Mouse (Mus musculus) heart, embryonic 12.5 days (tissue): ENCODE measurements around the gene Nme8. TPM values are rescaled to one million over a fixed set of nuclear protein-coding genes. Genes with fewer than 3 reads are reported as not detected.
A peak's percentile ranks its signal among the peaks of the same experiment; 100 is the strongest.

ENCODE experiments used
- ATAC-seq: fragments of 200-750 bp; cut with Nextera tagmentation; 2 replicates; pipeline ENCODE4 v1.8.0; 2017; ENCODE audit warnings: moderate TSS enrichment, moderate library complexity; ENCODE audit not compliant: insufficient number of reproducible peaks, low FRiP score
- H3K27ac ChIP-seq: fragments of 300-500 bp; sonication (generic); 2 replicates; pipeline ENCODE4 v1.5.1; 2016; ENCODE audit warnings: mild to moderate bottlenecking, moderate library complexity; ENCODE audit not compliant: poor library complexity, severe bottlenecking
- H3K27me3 ChIP-seq: fragments of 300-500 bp; sonication (generic); replicated peaks from 2 replicates; pipeline ENCODE4 v1.6.1; 2016; ENCODE audit warnings: mild to moderate bottlenecking, moderate library complexity
- H3K36me3 ChIP-seq: fragments of 300-500 bp; sonication (generic); 2 replicates; pipeline ENCODE4 v1.6.1; 2016; ENCODE audit warnings: mild to moderate bottlenecking, moderate library complexity
- H3K4me1 ChIP-seq: fragments of 300-500 bp; sonication (generic); replicated peaks from 2 replicates; pipeline ENCODE4 v1.6.1; 2016; ENCODE audit warnings: mild to moderate bottlenecking
- H3K4me2 ChIP-seq: fragments of 300-500 bp; sonication (generic); 2 replicates; pipeline ENCODE4 v1.6.1; 2016; ENCODE audit warnings: mild to moderate bottlenecking, moderate library complexity
- H3K4me3 ChIP-seq: fragments of 300-500 bp; sonication (generic); 2 replicates; pipeline ENCODE4 v1.5.1; 2016; ENCODE audit warnings: mild to moderate bottlenecking
- H3K9ac ChIP-seq: fragments of 300-500 bp; sonication (generic); 2 replicates; pipeline ENCODE4 v1.6.1; 2016; ENCODE audit warnings: mild to moderate bottlenecking, moderate library complexity
- H3K9me3 ChIP-seq: fragments of 300-500 bp; sonication (generic); replicated peaks from 2 replicates; pipeline ENCODE4 v1.6.1; 2016; ENCODE audit warnings: mild to moderate bottlenecking, moderate library complexity
- WGBS: fragments of 180-500 bp; shearing (Covaris S2); methylation state at CpG from one replicate; pipeline ENCODE4 v1.1.7; 2016; 5-methylcytosine and 5-hydroxymethylcytosine counted together
- polyA plus RNA-seq: library from polyadenylated mRNA; unstranded; fragments of >200 nt; fragmentation: Nextera tagmentation; extraction: Ambion mirVana; gene quantifications from 2 replicates; pipeline ENCODE4 v1.2.1, GENCODE M21; 2016

Gene Nme8
- polyA plus RNA-seq, 1 experiment from 2014 or later = not detected

DNA sequence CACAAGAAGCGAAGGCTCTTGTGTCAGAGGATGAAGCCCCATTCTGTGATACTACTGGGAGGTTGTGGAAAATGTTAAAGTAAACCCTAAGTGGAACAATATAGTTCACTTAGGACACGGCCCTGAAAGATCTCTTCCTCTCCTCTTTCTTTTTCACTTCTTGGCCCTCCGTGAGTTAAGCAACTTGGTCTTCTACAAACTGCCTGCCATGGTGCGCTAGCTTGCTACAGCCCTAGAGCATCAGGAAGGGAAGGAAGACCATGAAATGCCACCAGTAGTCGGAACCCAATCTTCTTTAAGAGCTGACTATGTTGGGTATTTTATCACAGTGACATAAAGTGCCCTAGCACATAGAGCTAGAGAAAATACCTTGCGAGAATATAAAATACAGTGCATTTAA, 7.2 kb downstream of the Nme8 start:
- Histone ChIP-seq H3K4me2 (no peak overlapping the region), H3K9ac (no peak overlapping the region), H3K4me1 (no peaks in the 10 kb centered on the region), H3K27ac (no peak overlapping the region), H3K9me3 (no peaks in the 10 kb centered on the region), H3K36me3 (no peaks in the 10 kb centered on the region), H3K4me3 (no peak overlapping the region), H3K27me3 (no peaks in the 10 kb centered on the region)
- WGBS = 76% methylated on average over 6 of the region's 6 CpGs
- ATAC-seq = no peak

DNA sequence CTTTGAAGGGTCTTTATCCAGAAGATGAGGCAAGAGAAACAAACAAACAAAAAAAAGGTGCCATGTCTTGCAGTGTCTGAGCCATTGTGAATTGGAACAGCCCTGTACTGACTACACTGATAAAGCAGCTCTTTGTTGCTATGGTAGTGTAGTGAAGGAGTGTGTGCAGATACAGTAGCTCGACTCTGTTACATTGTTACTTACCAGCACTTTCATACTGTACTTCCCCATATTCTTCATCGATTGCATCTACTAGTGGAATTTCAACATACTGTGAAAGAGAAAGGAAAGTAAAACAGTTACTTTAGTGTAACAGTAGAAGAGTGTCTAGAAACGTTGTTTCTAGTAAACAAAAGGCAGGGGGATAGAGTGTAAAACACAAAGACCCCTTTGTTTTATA, 7.6 kb downstream of the Nme8 start:
- Histone ChIP-seq H3K4me3 (no peak overlapping the region), H3K36me3 (no peaks in the 10 kb centered on the region), H3K4me1 (no peaks in the 10 kb centered on the region), H3K9ac (no peak overlapping the region), H3K27me3 (no peaks in the 10 kb centered on the region), H3K4me2 (no peak overlapping the region), H3K27ac (no peak overlapping the region), H3K9me3 (no peaks in the 10 kb centered on the region)
- WGBS = 51% methylated on average over 3 of the region's 3 CpGs
- ATAC-seq = no peak

DNA sequence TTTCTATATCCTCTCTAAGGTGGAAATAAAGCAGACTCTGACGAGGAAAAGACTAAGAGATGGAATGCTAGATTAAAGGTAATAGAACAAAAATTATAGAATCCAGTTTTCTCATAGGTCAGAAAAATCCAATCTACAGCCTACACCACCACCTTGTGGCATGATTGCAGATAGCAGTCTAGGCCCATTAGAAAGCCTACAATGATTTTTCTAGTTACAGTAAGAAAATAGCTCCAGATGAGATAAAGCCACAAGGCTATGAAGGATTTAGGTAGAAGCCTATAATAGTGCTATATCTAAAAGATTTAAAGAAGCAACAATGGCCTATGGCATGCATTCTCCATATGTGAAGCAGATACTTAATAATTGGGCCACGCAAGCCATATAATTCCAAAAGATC, 13.6 kb downstream of the Nme8 start:
- H3K4me2 ChIP-seq = no peak overlapping the region
- H3K9ac ChIP-seq = no peak overlapping the region
- WGBS = 55% methylated on average over 2 of the region's 2 CpGs
- no peak overlapping the region for H3K4me3 ChIP-seq
- H3K4me1 ChIP-seq = peaks cover 5% of the 10 kb centered on the region
- H3K9me3 ChIP-seq = no peaks in the 10 kb centered on the region
- no peaks in the 10 kb centered on the region for H3K27me3 ChIP-seq
- no peak overlapping the region for H3K27ac ChIP-seq
- H3K36me3 ChIP-seq = no peaks in the 10 kb centered on the region
- no peak for ATAC-seq

DNA sequence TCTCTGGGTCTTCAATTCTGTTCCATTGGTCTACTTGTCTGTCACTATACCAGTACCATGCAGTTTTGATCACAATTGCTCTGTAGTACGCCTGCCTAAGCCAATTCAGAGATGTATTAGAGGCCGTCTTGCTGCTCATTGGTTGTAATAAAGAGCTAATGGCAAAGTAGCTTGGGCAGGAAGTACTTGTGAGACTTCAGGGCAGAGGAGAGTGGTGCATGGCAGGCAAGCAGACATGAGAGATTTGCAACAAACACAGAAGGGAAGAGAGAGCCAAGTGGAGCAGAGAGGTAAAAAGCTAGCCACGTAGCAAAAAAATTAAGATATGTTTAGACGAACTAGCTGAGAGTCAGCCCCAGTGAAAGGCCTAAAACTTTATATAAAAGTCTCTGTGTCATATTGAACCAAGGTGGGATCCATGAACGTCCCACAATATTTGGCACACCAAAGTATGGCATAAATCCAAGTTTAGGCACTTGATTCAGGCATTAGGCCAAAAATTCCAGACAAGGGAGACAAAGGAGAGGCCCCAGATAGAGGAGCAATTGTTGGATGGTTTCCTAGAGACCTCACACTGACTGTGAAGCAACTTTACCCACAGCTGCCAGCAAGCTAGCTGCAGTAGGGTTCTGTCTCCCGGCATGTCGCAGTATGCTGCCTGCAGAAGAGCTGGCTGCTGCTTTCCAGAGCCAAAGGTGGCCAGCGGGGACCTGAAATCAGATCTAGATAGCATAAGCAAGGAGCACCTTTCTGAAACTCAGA, 14.5 kb downstream of the Nme8 start:
- Histone ChIP-seq H3K4me1 (peaks cover 5% of the 10 kb centered on the region), H3K9me3 (no peaks in the 10 kb centered on the region), H3K4me2 (peak overlapping the region; percentile 51), H3K27me3 (no peaks in the 10 kb centered on the region), H3K36me3 (no peaks in the 10 kb centered on the region), H3K4me3 (no peak overlapping the region), H3K27ac (peak overlapping the region; percentile 23; the same call in 1 of the 2 replicates), H3K9ac (no peak overlapping the region)
- 48% methylated on average over 8 of the region's 8 CpGs for WGBS
- ATAC-seq = peak; percentile 75; the same call in 1 of the 2 replicates

DNA sequence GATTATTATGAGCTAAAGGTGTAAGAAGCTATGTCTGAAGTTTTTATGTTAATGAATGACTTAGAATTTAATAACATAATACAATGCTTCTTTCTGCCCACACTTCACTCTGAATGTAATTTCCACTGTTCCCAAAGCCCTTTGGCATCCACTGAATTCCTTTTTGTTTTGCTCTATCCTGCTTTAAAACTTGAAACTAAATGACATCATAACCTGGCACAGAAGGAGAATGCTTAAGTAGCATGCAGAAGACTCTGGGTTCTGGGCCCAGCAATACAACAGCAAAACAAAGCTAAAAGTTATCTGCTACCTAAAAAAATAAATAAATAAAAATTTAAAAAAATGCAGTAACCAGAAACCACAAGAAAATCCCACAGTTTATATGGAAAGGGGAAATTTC, 23.0 kb downstream of the Nme8 start:
- Histone ChIP-seq H3K4me1 (no peaks in the 10 kb centered on the region), H3K27ac (no peak overlapping the region), H3K9me3 (no peaks in the 10 kb centered on the region), H3K36me3 (no peaks in the 10 kb centered on the region), H3K9ac (no peak overlapping the region), H3K27me3 (no peaks in the 10 kb centered on the region), H3K4me2 (no peak overlapping the region), H3K4me3 (no peak overlapping the region)
- no peak for ATAC-seq

DNA sequence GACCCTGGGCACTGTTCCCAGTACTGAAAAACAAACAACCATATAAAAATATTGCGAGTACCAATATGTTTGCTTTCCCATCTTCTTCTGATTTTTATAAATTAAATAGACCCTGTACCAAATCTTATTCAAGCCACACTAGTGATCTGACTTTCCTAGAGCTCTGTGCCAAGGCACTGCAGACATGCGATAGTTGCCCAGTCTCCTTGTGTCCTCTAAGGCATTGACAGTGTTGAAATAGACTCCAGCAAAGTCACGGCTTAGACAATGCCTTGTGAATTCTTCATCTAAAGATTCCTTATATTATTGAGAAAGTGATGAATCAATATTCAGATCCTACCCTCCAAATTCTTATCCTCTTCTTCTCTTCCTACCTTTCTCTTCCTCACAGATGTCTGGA, 23.6 kb downstream of the Nme8 start:
- no peak for ATAC-seq
- Histone ChIP-seq H3K27me3 (no peaks in the 10 kb centered on the region), H3K4me2 (no peak overlapping the region), H3K9me3 (no peaks in the 10 kb centered on the region), H3K36me3 (no peaks in the 10 kb centered on the region), H3K4me3 (no peak overlapping the region), H3K27ac (no peak overlapping the region), H3K4me1 (no peaks in the 10 kb centered on the region), H3K9ac (no peak overlapping the region)
- 82% methylated on average over 3 of the region's 3 CpGs for WGBS

DNA sequence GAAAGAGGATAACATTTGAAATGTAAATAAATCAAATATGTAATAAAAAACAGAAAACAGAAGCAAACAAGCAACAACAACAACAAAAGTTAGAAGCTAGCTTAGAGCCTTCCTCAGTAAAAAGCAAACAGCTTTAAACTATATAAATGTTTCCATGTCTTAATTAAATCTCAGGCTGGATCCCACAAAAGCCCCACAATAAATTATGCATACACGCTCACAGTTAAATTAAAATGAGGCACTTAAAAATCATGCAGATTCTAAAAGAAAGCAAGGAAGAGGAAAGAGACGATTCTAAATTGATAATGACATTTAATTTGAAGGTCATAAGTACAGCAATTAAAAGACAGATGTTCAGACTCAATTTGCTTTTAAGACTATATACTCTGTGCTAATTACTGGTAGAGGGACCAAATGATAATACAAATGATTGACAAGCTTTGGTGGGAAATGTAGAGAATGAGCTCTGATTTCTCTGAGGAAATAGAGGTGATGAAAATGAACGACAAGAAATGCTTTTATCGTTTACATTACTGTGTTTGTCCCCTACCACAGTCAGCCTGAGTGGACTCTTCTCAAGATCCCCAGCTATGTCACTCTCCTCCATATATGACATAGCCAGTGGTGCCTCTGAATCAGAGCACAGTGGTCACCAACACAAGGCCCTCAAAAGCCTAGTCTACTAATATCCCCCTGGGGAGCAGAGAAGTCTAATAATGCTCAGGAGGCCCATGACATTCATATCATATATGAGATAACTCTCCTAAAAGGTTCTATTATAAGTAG, 29.0 kb downstream of the Nme8 start:
- no peaks in the 10 kb centered on the region for H3K36me3 ChIP-seq
- no peaks in the 10 kb centered on the region for H3K27me3 ChIP-seq
- no peak overlapping the region for H3K4me2 ChIP-seq
- no peak overlapping the region for H3K9ac ChIP-seq
- WGBS = 77% methylated on average over 4 of the region's 4 CpGs
- no peak overlapping the region for H3K27ac ChIP-seq
- no peak overlapping the region for H3K4me3 ChIP-seq
- no peaks in the 10 kb centered on the region; the same call in 1 of the 2 replicates for H3K9me3 ChIP-seq
- ATAC-seq = no peak
- no peaks in the 10 kb centered on the region for H3K4me1 ChIP-seq

DNA sequence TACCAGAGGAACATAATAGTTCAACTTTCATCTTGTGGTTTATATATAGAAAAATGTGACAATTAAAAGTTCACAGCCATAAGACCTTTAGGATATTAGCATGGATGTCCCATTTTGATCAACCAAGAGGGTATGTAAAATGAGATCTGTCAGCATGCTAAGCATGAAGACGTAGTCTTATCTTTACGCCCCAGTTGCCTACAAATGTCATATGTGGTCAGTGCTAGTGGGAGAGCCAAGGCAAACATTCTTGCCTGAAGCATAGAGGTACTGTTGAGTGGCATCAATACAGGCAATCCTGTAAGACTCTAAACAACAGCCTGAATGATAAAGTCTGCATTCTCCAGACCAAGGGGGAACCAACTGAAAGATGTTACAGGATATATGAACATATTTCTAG, 45.2 kb downstream of the Nme8 start:
- no peaks in the 10 kb centered on the region for H3K36me3 ChIP-seq
- WGBS = 76% methylated on average over 2 of the region's 2 CpGs
- H3K27me3 ChIP-seq = no peaks in the 10 kb centered on the region
- H3K9me3 ChIP-seq = no peaks in the 10 kb centered on the region
- no peak overlapping the region for H3K4me3 ChIP-seq
- H3K4me1 ChIP-seq = no peaks in the 10 kb centered on the region
- no peak overlapping the region for H3K4me2 ChIP-seq
- no peak for ATAC-seq
- H3K27ac ChIP-seq = no peak overlapping the region
- no peak overlapping the region for H3K9ac ChIP-seq

DNA sequence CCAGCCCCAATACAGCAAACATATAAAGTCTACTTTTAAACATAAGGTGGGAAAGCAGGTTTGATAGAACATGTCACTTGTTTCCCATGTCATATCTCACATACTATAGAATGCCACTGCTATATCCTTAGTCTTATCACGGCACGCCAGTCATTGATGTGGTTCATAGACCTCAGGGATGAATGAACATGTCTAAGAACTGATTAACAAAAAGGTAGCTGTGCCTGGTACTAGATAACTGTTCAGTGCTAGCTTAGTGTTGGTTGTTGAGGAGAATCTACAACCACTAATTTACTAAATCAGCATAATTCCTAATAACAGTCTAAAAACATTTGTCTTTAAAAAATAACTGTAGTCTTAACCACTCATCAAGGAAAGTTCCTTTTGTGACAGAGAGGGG, 47.8 kb downstream of the Nme8 start:
- H3K4me1 ChIP-seq = no peaks in the 10 kb centered on the region
- H3K4me3 ChIP-seq = no peak overlapping the region
- no peak overlapping the region for H3K9ac ChIP-seq
- ATAC-seq = no peak
- no peaks in the 10 kb centered on the region for H3K9me3 ChIP-seq
- H3K36me3 ChIP-seq = no peaks in the 10 kb centered on the region
- no peak overlapping the region for H3K4me2 ChIP-seq
- H3K27me3 ChIP-seq = no peaks in the 10 kb centered on the region
- H3K27ac ChIP-seq = no peak overlapping the region
- WGBS = 87% methylated on average over 2 of the region's 2 CpGs

DNA sequence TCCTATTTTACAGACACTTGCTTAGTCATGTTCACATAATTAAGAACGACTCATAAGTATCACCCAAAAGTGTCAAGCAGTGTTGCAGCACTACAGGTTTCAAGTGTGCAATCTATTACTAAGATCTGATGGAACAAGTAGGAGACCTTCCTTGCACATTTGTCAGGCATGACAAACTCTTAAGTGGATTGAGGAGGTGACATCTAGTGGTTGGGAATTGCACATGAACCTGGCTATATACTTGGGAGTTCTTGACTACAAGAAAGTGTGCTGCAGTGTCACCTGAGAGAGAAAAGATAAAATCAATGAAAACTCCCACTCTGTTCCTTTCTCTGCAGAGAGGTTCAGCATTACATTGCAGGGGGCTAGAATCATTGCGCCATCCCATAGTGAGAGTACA, 53.4 kb downstream of the Nme8 start:
- Histone ChIP-seq H3K9me3 (no peaks in the 10 kb centered on the region), H3K27me3 (no peaks in the 10 kb centered on the region), H3K4me3 (no peak overlapping the region), H3K4me1 (no peaks in the 10 kb centered on the region), H3K9ac (no peak overlapping the region), H3K27ac (no peak overlapping the region), H3K4me2 (no peak overlapping the region), H3K36me3 (no peaks in the 10 kb centered on the region)
- ATAC-seq = no peak
- 63% methylated on average over 2 of the region's 2 CpGs for WGBS

DNA sequence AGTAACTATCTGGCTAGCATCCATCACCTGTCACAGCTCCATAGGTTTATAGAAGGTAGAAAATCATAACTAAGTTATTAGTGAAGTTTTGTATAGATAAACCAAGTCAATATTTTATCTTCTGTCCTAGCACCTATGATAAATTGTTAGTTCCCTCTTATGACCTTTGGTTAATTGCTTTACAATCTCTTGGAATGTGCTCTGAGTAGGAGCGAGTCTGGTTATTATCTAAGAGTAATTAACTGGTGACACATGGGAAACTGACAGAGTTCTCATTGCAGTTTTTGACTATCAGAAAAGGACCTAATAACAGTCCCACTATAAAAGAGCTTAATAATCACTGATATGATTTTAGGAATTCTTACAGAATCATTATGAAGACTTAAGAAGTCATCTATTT, 54.1 kb downstream of the Nme8 start:
- H3K4me2 ChIP-seq = no peak overlapping the region
- 50% methylated on average over 1 of the region's 1 CpGs for WGBS
- no peak overlapping the region for H3K27ac ChIP-seq
- no peak for ATAC-seq
- no peaks in the 10 kb centered on the region for H3K27me3 ChIP-seq
- no peak overlapping the region for H3K4me3 ChIP-seq
- H3K9me3 ChIP-seq = no peaks in the 10 kb centered on the region
- no peak overlapping the region for H3K9ac ChIP-seq
- H3K36me3 ChIP-seq = no peaks in the 10 kb centered on the region
- no peaks in the 10 kb centered on the region for H3K4me1 ChIP-seq
